Mouse (Mus musculus): ENCODE data around the gene Cyp2d22.
"Not testable (repeated sequence)": the region's sequence is repeated elsewhere in the genome, so short reads cannot be mapped to it uniquely, and the experiment has no call there.

Cyp2d22 gene

DNA sequence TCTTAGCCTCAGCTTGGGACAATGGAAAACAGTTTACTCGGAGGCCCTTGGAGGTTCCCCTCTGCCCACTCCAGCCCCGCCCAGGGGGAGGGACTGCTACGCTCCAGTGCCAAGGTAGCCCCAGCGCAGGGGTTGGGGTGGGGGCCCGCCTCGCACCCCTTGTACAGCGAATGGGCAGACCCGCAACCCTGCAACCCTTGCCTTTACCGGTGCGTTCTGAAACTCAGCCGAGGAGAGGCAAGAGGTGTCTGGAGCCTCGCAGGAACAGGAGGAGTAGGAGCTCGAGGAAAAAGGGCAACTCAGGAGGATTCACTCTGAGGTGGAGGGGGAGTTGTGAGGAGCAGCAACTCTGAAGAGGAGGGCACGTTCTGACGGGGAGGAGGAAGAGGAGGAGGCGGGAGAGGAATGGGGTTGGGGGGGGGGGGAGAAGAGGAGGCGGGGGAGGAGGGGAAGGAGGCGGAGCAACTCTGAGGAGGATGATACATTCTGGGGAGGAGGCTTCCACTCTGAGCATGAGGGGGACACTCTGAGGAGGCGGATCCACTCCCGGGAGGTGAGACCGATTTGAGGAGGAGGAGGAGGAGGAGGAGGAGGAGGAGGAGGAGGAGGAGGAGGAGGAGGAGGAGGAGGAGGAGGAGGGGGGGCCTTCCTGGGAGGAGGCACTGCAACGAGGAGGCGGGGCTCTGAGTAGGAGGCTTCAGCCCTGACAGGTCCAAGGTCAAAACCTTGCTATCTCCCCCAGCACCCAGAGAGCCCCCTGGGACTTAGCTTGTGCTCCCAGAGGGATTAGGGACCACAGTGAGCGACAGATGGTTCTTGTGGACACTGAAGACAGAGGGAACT, at the start of gene Cyp2d22:
TSS of gene Cyp2d22 (minus strand) at position 390 of the 843 bp plus-strand sequence.
- TF ChIP-seq GATA4 (IDR thresholded peaks at IDR 0.05; ENCODE audit: insufficient replicate concordance, low read length): peak; percentile 54; the same call in 1 of the 2 replicates

DNA sequence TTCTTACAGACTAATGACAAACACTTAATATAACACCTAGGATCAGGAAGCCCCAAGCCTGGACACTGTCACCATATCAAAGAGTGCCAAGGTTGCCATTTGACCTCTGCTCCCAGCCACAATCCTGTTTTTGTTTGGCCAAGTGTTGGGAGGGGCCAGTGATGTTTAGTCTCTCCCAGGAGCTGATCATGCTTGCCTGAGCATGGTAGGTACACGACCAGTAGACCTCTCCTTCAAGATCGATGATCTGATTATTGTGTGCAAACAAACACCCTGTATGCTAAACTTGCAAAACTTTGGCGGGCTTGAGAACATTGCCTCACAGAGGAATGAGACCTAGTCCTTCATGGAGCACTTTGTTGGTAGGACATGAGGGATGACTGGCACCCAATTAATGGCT, 43.4 kb upstream of the Cyp2d22 start:
- peak; percentile 89 for TF ChIP-seq GATA4 (IDR thresholded peaks at IDR 0.05; ENCODE audit: insufficient replicate concordance, low read length)

DNA sequence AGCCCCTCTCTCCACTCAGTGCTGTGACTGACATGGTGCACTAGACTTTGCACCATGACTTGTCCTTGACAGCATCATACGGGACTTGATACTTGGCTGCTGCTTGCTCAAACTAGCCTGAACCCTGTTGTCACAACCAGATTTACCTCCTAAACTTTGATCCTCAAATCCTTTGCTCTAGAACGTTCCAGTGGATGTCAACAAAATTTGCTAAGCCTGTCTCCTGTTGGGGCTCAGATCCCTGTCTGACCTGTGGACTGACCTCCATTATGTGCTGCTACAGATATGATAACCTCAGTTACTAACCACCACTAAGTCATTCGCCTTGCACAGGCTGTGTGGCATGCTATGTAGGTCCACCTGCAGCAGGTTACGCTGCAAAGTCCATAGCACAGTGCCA, 42.9 kb upstream of the Cyp2d22 start:
- peak; percentile 17; the same call in 1 of the 2 replicates for TF ChIP-seq GATA4 (IDR thresholded peaks at IDR 0.05; ENCODE audit: insufficient replicate concordance, low read length)

DNA sequence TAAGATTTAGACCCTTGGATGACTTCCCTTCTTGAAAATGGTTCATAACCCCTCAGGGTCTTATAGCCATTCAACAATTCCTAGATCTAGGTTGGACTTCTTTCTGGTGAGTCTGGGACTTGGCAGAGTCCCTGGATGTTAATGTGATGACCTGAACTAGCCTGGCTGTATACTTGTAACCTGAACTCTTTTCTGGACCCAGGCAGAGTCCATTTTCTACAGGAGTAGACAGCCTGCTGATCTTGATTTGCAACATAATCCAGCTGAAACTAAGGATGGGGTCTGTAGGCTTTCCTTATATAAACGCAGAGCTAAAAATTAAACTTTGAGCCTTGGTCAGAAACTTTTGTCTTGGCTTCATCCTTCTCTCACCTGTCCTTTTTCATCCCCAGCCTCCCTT, 38.6 kb upstream of the Cyp2d22 start:
- no peak for TF ChIP-seq GATA4 (IDR thresholded peaks at IDR 0.05; ENCODE audit: insufficient replicate concordance, low read length)

DNA sequence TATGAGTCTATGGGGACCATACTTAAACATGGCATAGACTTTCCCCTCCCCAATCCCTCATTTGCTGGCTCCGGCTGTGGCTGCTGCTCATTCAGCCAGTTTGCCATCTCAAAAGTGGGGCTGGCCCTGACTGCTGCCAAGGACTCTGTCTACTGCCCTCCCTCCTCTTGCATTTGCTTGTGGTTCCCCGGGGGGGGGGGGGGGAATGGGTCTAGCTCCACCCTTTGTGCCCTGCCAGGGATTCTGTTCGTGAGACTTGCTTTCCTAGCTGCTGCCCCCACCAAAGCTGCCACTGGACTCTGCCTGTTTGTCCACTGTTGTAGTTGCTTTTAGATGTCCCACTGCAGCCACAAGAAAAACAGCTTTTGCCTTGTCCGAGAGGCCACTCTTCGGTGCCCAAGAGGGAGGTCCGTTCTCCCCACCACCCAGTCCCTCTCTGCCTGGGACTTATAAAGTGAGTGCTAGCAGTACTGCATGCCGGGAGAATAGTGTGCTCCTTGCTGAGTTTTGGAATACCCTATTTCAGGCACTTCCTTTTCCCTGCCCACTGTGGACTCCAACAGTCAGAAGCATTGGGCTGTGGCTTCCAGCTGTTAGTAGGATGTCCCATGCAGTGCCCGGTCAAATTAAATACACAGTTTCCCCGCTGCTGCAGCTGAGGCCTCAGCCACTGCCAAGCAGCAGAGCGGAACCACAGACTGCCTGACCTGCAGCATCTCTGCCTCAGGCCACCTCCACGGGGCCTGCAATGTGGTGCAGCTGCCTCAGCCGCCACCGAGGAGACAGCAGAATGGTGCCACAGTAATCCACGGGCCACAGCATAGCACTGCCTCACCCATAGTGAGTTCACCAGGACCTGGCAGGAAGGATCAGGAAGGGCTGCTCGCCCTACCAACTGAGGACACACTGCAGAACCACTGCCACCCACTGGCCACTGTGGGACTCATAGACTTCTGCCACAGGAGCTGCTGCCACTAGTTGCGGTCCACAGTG, 37.0 kb upstream of the Cyp2d22 start:
- no peak for TF ChIP-seq GATA4 (IDR thresholded peaks at IDR 0.05; ENCODE audit: insufficient replicate concordance, low read length)

DNA sequence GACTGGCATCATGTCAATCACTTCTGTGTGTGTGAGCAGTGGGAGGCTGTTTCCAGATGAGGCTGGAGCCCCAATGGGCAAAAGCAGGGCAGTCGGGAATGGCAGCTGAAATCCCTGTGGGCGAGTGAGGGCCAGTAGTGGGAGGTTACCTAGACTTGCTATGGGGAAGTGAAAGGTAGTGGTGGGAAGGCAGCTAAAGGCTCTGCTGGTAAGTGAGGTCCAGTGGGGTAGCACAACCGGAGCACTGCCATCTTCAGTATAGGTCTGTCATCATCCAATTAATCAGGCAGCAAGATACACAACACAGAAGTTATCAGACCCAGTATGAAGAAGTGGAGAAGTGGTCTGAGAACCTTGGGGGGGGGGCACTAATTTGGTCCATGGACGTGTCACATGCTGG, 27.5 kb upstream of the Cyp2d22 start:
- no peak for TF ChIP-seq GATA4 (IDR thresholded peaks at IDR 0.05; ENCODE audit: insufficient replicate concordance, low read length)

DNA sequence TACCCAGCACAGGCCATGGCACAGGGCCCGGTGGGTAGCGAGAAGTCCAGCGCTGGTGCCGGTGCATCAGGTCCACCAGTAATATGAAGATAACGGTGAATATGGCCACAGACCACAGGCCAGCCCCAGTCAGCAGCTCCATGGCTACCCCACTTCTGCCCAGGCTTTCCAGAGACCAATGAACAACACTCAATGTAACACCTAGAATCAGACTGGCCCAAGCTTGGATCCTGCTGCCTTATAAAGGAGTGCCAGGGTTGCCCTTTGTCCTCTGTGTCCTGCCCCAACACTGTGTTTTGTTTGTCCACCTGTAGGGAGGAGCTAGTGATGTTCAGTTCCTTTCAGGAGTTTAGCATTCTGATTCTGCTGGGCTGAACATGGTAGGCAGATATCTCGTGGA, 26.9 kb upstream of the Cyp2d22 start, which contains the start of gene Cyp2d10:
TSS of gene Cyp2d10 (minus strand) at position 215 of the 400 bp plus-strand sequence.
- TF ChIP-seq GATA4 (IDR thresholded peaks at IDR 0.05; ENCODE audit: insufficient replicate concordance, low read length): no peak

DNA sequence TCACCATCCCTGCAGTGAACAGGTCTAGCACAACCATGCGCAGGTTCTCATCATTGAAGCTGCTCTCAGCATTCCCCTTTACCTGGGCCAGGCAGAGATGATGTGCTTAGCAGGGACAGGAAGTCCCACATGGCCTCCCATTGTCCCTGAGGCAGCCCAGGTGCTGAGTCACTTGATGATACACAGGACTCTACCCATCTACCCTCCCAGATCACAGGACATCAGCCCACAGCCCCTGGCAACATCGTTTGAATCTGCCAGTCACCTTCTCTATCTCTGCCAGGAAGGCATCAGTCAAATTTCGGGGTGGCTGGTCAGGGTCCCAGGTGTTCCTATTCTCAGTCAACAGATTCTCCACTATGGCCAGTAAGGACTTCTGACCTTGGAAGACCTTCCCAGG, 24.1 kb upstream of the Cyp2d22 start:
- TF ChIP-seq GATA4 (IDR thresholded peaks at IDR 0.05; ENCODE audit: insufficient replicate concordance, low read length): no peak

DNA sequence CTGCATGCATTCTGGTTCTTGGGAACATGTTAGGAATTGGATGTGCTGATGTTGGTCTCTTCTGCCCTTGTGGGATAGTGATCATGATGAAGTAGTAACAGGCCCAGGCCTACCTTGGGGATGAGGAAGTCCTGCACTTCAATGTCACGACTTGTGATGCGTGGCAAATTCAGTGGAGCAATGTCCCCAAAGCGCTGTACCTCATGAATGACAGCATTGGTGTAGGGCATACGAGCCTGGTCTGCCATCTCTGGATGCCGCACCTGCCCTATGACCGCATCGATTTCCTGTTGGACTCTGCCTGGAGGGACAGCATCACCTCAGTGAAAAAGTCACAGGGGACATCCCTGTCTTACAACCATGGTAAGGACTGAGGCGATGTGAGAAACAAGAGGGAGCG, 23.5 kb upstream of the Cyp2d22 start:
- TF ChIP-seq GATA4 (IDR thresholded peaks at IDR 0.05; ENCODE audit: insufficient replicate concordance, low read length): no peak

DNA sequence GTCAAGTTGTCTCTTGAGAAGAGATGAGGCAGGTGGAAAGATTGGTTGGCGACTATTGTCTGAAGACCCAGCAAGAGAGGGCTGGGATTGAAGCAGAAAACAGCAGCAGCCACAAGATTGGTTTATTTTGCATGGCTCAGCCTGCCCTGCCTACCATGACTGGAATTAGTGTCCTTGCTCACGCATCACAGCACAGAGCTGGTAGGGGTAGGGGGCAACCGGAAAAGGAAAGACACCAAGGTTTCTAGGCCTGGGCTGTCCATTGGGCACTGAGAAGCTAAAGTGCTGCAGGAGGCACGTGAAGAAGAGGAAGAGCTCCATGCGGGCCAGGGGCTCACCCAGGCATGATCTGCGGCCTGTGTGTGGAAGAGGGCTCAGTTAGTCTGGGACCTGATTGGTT, 22.7 kb upstream of the Cyp2d22 start:
- TF ChIP-seq GATA4 (IDR thresholded peaks at IDR 0.05; ENCODE audit: insufficient replicate concordance, low read length): no peak

DNA sequence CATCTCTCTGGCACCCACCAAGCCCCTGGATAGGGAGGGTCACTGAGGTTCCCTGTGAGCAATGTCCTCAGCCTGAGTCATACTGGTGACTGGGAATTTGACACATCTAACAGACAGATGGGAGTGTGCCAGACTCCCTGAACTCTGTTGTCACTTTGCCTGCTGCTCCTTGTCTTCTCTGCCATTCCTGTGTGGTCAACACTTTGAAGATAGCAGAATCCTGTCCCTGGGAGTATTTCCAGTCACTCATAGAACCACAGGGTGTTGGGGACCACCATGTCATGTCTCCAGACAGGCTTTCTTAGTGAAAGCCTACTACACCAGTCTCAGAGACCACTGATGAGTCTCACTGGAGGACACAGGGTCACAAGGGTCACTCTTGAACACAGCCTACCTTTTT, 22.0 kb upstream of the Cyp2d22 start:
- TF ChIP-seq GATA4 (IDR thresholded peaks at IDR 0.05; ENCODE audit: insufficient replicate concordance, low read length): no peak

DNA sequence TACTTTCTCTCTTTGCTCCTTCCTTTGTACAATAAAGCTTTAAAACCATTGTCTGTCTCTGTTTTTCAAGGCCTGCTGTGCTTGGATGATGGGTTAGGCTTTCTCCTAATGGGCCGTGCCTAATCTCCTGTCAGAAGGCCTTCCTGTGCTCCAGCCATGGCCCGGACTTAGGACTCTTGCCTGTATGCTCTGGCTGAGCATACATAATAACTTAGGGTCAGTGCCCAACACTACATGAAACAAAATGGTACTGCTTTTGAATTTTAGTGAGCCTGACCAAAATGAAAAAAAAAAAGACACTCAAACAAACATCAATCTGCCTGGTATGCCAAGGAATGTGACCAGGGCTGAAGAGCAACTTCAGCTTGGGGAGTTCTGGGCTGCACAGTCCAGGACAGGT, 21.5 kb upstream of the Cyp2d22 start:
- no peak for TF ChIP-seq GATA4 (IDR thresholded peaks at IDR 0.05; ENCODE audit: insufficient replicate concordance, low read length)

DNA sequence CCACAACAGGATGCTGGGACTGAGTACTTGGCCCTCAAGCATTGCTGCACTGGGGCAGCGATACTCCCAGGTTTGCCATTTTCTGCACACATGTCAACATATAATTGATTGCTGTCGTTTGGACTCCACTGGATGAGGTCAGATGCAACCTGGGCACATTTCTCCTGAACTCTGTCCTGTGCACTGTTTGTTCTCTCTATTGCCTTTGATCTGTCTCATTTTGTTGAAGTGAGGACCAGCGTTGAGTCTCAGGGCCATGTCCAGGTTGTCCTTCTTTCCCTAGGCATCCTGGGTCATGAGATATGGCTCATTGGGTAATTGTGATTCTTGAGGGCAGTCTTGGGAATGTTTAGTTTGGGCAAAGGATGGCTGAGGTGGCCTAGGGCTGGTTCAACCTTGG, 15.9 kb upstream of the Cyp2d22 start:
- peak; percentile 34; the same call in 1 of the 2 replicates for TF ChIP-seq GATA4 (IDR thresholded peaks at IDR 0.05; ENCODE audit: insufficient replicate concordance, low read length)

DNA sequence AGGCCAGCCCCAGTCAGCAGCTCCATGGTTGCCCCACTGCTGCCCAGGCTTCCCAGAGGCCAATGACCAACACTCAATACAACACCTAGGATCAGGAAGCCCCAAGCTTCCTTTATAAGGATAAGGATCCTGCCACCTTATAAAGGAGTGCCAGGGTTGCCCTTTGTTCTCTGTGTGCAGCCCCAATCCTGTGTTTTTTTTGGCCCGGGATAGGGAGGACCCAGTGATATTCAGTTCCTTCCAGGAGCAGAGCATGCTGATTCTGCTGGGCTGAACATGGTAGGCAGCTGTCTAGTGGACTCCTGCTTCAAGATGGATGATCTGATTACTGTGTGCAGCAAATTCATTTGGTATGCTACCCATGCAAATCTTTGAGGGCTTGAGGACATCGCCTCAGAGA, 13.9 kb upstream of the Cyp2d22 start, which contains the start of gene Cyp2d11:
TSS of gene Cyp2d11 (minus strand) at position 101 of the 400 bp plus-strand sequence.
- not testable (repeated sequence) for TF ChIP-seq GATA4 (IDR thresholded peaks at IDR 0.05; ENCODE audit: insufficient replicate concordance, low read length)

DNA sequence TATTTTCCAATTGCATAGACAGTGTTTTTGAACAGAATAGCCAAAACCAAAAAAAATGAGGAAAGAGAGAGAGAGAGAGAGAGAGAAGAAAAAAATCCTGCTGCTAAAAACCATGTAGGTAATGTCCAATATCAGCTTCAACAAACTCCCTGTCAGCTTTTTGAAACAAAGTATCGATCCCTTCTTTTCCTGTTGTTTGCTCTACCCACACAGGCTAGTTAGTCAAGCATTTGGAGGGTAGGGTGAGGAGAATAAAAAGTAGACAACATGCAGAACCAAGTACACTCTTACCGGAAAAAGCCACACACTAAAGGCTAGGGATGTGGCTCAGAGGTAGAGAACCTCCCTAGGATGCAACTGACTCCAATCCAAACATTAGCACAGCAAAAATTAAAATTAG, 5.7 kb upstream of the Cyp2d22 start:
- TF ChIP-seq GATA4 (IDR thresholded peaks at IDR 0.05; ENCODE audit: insufficient replicate concordance, low read length): no peak
